Mouse (Mus musculus): ENCODE results near the gene Ppm1b. TPM values are rescaled to one million over a fixed set of nuclear protein-coding genes. Genes with fewer than 3 reads are reported as not detected.

Ppm1b gene
- total RNA-seq, 1 experiment = 75.9 TPM

GRCm38 (mm10) chr17:84958411-84958911 lies 1.9 kb downstream of the Ppm1b start:
- Histone ChIP-seq H3K9ac (ENCODE audit: insufficient read depth, low read depth, low read length, poor library complexity, severe bottlenecking) (peak overlapping the region; percentile 97), H3K4me3 (ENCODE audit: insufficient read depth in 1 of 2, low read depth in 1 of 2, low read length in 2 of 2, poor library complexity in 1 of 2, severe bottlenecking in 1 of 2) (peak overlapping the region; percentile 93 to 99), H3K9me3 (ENCODE audit: control insufficient read depth, insufficient read depth, low read depth, low read length) (peaks cover 3% of the 10 kb centered on the region), H3K4me1 (ENCODE audit: control insufficient read depth in 2 of 2, insufficient read depth in 2 of 2, low read length in 2 of 2, poor library complexity in 1 of 2) (peaks cover 0 to 7% of the 10 kb centered on the region in 2 experiments; a peak in 3 of 4 replicates), H3K27ac (ENCODE audit: insufficient read depth, low read depth, low read length, poor library complexity, severe bottlenecking) (peak overlapping the region; percentile 79), H3K36me3 (ENCODE audit: control insufficient read depth, insufficient read depth, low read length, poor library complexity, severe bottlenecking) (peaks cover 2% of the 10 kb centered on the region)
- DNase-seq (ENCODE audit: low read depth, low spot score) = no peak
- in situ Hi-C loops (cut with MboI; ENCODE audit: low sequenced_read_pairs in 2 of 2, unreplicated experiment in 2 of 2) = no loop called here
- TF ChIP-seq CHD2 (IDR thresholded peaks at IDR 0.05; ENCODE audit: low read depth, low read length) (no peak), ZC3H11A (IDR thresholded peaks at IDR 0.05; ENCODE audit: borderline replicate concordance, low read depth, low read length) (no peak), MAFK (IDR thresholded peaks at IDR 0.05; ENCODE audit: insufficient read depth, low read depth, low read length) (no peak), ZNF384 (IDR thresholded peaks at IDR 0.05; ENCODE audit: low read depth, low read length) (no peak), HCFC1 (IDR thresholded peaks at IDR 0.05; ENCODE audit: borderline replicate concordance, insufficient read depth, low read length) (no peak)

DNA sequence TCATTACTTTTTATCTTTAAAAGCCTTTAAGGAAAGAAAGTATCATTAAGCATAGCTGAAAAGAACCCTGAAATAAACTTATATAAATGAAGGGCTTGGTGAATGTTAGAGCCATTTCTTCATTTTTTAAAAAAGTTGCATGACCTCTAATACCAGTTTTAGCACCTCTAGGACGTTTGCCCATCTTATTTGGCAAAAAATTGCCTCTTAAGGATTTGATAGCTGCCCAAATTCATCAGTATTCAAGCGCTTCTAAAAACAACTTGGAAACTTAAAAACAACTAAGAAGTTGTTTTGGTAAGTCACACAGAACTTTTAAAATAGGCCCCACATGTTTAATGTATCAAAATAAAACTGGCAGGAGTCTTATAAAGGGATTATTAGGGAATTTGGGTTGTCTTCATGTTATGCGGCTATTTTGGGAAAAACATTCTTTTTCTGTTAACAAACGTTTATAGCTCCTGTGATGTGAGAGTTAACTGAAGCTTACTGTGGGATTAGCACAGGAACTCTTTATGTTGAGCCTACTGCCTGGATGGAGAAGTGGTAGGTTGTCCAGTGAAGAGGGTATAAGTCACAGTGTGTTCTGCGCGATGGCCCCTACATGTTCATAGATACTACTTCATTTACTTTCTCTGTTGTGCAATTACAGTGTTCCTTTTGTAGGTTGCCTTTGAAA lies 2.6 kb downstream of the Ppm1b start:
- Histone ChIP-seq H3K27ac (ENCODE audit: insufficient read depth, low read depth, low read length, poor library complexity, severe bottlenecking) (no peak overlapping the region), H3K4me1 (ENCODE audit: control insufficient read depth in 2 of 2, insufficient read depth in 2 of 2, low read length in 2 of 2, poor library complexity in 1 of 2) (peaks cover 0 to 3% of the 10 kb centered on the region in 2 experiments; a peak in 3 of 4 replicates), H3K36me3 (ENCODE audit: control insufficient read depth, insufficient read depth, low read length, poor library complexity, severe bottlenecking) (peaks cover 2% of the 10 kb centered on the region), H3K4me3 (ENCODE audit: insufficient read depth in 1 of 2, low read depth in 1 of 2, low read length in 2 of 2, poor library complexity in 1 of 2, severe bottlenecking in 1 of 2) (peak overlapping the region; percentile 93 to 99), H3K9ac (ENCODE audit: insufficient read depth, low read depth, low read length, poor library complexity, severe bottlenecking) (peak overlapping the region; percentile 63; the same call in 1 of the 2 replicates), H3K9me3 (ENCODE audit: control insufficient read depth, insufficient read depth, low read depth, low read length) (peaks cover 3% of the 10 kb centered on the region)
- no peak for DNase-seq (ENCODE audit: low read depth, low spot score)
- TF ChIP-seq ZNF384 (IDR thresholded peaks at IDR 0.05; ENCODE audit: low read depth, low read length) (no peak), CHD2 (IDR thresholded peaks at IDR 0.05; ENCODE audit: low read depth, low read length) (no peak), ZC3H11A (IDR thresholded peaks at IDR 0.05; ENCODE audit: borderline replicate concordance, low read depth, low read length) (no peak), HCFC1 (IDR thresholded peaks at IDR 0.05; ENCODE audit: borderline replicate concordance, insufficient read depth, low read length) (no peak), MAFK (IDR thresholded peaks at IDR 0.05; ENCODE audit: insufficient read depth, low read depth, low read length) (no peak)
- in situ Hi-C loops (cut with MboI; ENCODE audit: low sequenced_read_pairs in 2 of 2, unreplicated experiment in 2 of 2) = no loop called here

DNA sequence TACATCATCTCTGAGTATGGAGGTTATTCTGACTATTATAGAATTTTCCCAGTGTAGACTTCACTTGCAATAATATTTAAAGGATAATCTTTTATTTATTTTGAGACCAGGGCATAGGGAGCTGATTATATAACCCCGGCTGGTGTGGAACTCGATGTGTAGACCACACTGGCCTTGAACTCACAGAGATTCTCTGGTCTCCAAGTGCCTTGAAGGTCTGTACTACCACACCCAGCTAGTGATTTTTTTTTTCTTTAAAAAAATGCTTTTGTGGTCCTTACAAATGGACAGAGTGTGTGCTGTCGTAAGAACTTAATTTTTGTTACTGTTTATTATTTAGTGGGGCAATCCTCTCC lies 3.1 kb downstream of the Ppm1b start:
- H3K36me3 ChIP-seq (ENCODE audit: control insufficient read depth, insufficient read depth, low read length, poor library complexity, severe bottlenecking) = peaks cover 2% of the 10 kb centered on the region
- no peak for TF ChIP-seq ZC3H11A (IDR thresholded peaks at IDR 0.05; ENCODE audit: borderline replicate concordance, low read depth, low read length)
- no peak for TF ChIP-seq CHD2 (IDR thresholded peaks at IDR 0.05; ENCODE audit: low read depth, low read length)
- TF ChIP-seq MAFK (IDR thresholded peaks at IDR 0.05; ENCODE audit: insufficient read depth, low read depth, low read length) = no peak
- TF ChIP-seq ZNF384 (IDR thresholded peaks at IDR 0.05; ENCODE audit: low read depth, low read length) = no peak; the same call in 1 of the 2 replicates
- TF ChIP-seq HCFC1 (IDR thresholded peaks at IDR 0.05; ENCODE audit: borderline replicate concordance, insufficient read depth, low read length) = no peak
- in situ Hi-C loops (cut with MboI; ENCODE audit: low sequenced_read_pairs in 2 of 2, unreplicated experiment in 2 of 2) = no loop called here
- no peak overlapping the region; the same call in 1 of the 2 replicates for H3K27ac ChIP-seq (ENCODE audit: insufficient read depth, low read depth, low read length, poor library complexity, severe bottlenecking)
- peaks cover 0 to 3% of the 10 kb centered on the region in 2 experiments; a peak in 3 of 4 replicates for H3K4me1 ChIP-seq (ENCODE audit: control insufficient read depth in 2 of 2, insufficient read depth in 2 of 2, low read length in 2 of 2, poor library complexity in 1 of 2)
- H3K4me3 ChIP-seq (ENCODE audit: insufficient read depth in 1 of 2, low read depth in 1 of 2, low read length in 2 of 2, poor library complexity in 1 of 2, severe bottlenecking in 1 of 2) = peak overlapping the region; percentile 93 to 99
- H3K9me3 ChIP-seq (ENCODE audit: control insufficient read depth, insufficient read depth, low read depth, low read length) = peaks cover 3% of the 10 kb centered on the region
- peak overlapping the region; percentile 63; the same call in 1 of the 2 replicates for H3K9ac ChIP-seq (ENCODE audit: insufficient read depth, low read depth, low read length, poor library complexity, severe bottlenecking)
- DNase-seq (ENCODE audit: low read depth, low spot score) = no peak

- no peak for DNase-seq (ENCODE audit: low read depth, low spot score)
- in situ Hi-C loops (cut with MboI; ENCODE audit: low sequenced_read_pairs in 2 of 2, unreplicated experiment in 2 of 2) = no loop called here
- H3K36me3 ChIP-seq (ENCODE audit: control insufficient read depth, insufficient read depth, low read length, poor library complexity, severe bottlenecking) = peaks cover 7% of the 10 kb centered on the region
- H3K9ac ChIP-seq (ENCODE audit: insufficient read depth, low read depth, low read length, poor library complexity, severe bottlenecking) = peak overlapping the region; percentile 29; the same call in 1 of the 2 replicates
- H3K4me3 ChIP-seq (ENCODE audit: insufficient read depth in 1 of 2, low read depth in 1 of 2, low read length in 2 of 2, poor library complexity in 1 of 2, severe bottlenecking in 1 of 2) = peak overlapping the region; percentile 93 to 99; a peak in 3 of 4 replicates
- H3K27ac ChIP-seq (ENCODE audit: insufficient read depth, low read depth, low read length, poor library complexity, severe bottlenecking) = no peak overlapping the region; the same call in 1 of the 2 replicates
- H3K9me3 ChIP-seq (ENCODE audit: control insufficient read depth, insufficient read depth, low read depth, low read length) = peaks cover 3% of the 10 kb centered on the region
- TF ChIP-seq ZNF384 (IDR thresholded peaks at IDR 0.05; ENCODE audit: low read depth, low read length) (no peak), MAFK (IDR thresholded peaks at IDR 0.05; ENCODE audit: insufficient read depth, low read depth, low read length) (no peak), HCFC1 (IDR thresholded peaks at IDR 0.05; ENCODE audit: borderline replicate concordance, insufficient read depth, low read length) (no peak), CHD2 (IDR thresholded peaks at IDR 0.05; ENCODE audit: low read depth, low read length) (no peak), ZC3H11A (IDR thresholded peaks at IDR 0.05; ENCODE audit: borderline replicate concordance, low read depth, low read length) (no peak)
- peaks cover 0 to 3% of the 10 kb centered on the region in 2 experiments; a peak in 3 of 4 replicates for H3K4me1 ChIP-seq (ENCODE audit: control insufficient read depth in 2 of 2, insufficient read depth in 2 of 2, low read length in 2 of 2, poor library complexity in 1 of 2)
Observed at GRCm38 (mm10) chr17:84960136-84960535, 3.6 kb downstream of the Ppm1b start.
